ENCODE assay signal across 17 mouse cellular contexts in genomic region chr11:82183281-82183935, GRCm38 (mm10).
DNase-seq lines count a peak whose midpoint lies in the region; ATAC-seq lines count a peak whose summit lies in the region.
"Had no signal": no experiment of that assay in that cellular context is flagged by ENCODE, and none has a peak within 500 bp of the region (broad histone marks: within the 10 kb centered on the region; RNA-seq: fewer than 3 reads in every experiment).

No protein-coding gene starts in this region.

- no peak overlapping the region for H3K4me3 ChIP-seq in liver, embryonic 11.5 days (ENCODE audit: low read depth, low read length)
- H3K4me3 ChIP-seq: erythroblast, embryonic 14.5 days; neural tube, embryonic 15.5 days had no signal

- peak; percentile 22 for DNase-seq in liver, embryonic 11.5 days (ENCODE audit: low spot score)
- DNase-seq in liver: no peak
- DNase-seq in R1 (ENCODE audit: low read depth, low spot score): peak; percentile 12
- DNase-seq in thymus, postnatal 25 days: peak; percentile 63
- DNase-seq in B cell, adult 2 months: no peak
- no peak for DNase-seq in left cerebral cortex, adult 18-20 months (ENCODE audit: low spot score in 2 of 2)
- DNase-seq: cerebellum, adult 9-11 months; gastrocnemius, postnatal 10 days; heart, postnatal 4 days; lung, adult 2 months had no signal

- H3K9ac ChIP-seq in liver, embryonic 11.5 days (ENCODE audit: low read depth, low read length): no peak overlapping the region
- H3K9ac ChIP-seq: neural tube, embryonic 15.5 days had no signal

- 43% methylated on average over 6 of the region's 6 CpGs for WGBS in liver, embryonic 11.5 days

- H3K36me3 ChIP-seq in liver, embryonic 11.5 days (ENCODE audit: control insufficient read depth, insufficient read depth, low read length): no peaks in the 10 kb centered on the region
- H3K36me3 ChIP-seq: neural tube, embryonic 15.5 days had no signal

- ATAC-seq in liver, embryonic 11.5 days (replicated peaks; ENCODE audit: low FRiP score): no peak
- ATAC-seq in megakaryocyte, adult 5-6 weeks (ENCODE audit: poor library complexity, severe bottlenecking): peak; percentile 60
- ATAC-seq in erythroblast, adult 5-6 weeks (replicated peaks; ENCODE audit: low FRiP score, poor library complexity, severe bottlenecking): no peak
- ATAC-seq: forebrain, embryonic 16.5 days had no signal

- no peaks in the 10 kb centered on the region for H3K4me1 ChIP-seq in liver, embryonic 11.5 days (replicated peaks; ENCODE audit: control insufficient read depth, insufficient read depth, low read length)
- H3K4me1 ChIP-seq: neural tube, embryonic 15.5 days had no signal

- H3K4me2 ChIP-seq in liver, embryonic 11.5 days: no peak overlapping the region
- H3K4me2 ChIP-seq: heart, embryonic 11.5 days; neural tube, embryonic 15.5 days had no signal

- H3K27me3 ChIP-seq in liver, embryonic 11.5 days (replicated peaks; ENCODE audit: control insufficient read depth, insufficient read depth, low read length): no peaks in the 10 kb centered on the region; the same call in 1 of the 2 replicates

- H3K9me3 ChIP-seq in liver, embryonic 11.5 days (ENCODE audit: control insufficient read depth, low read length): no peaks in the 10 kb centered on the region
- H3K9me3 ChIP-seq: neural tube, embryonic 15.5 days had no signal

- no peak overlapping the region for H3K27ac ChIP-seq in liver, embryonic 11.5 days (ENCODE audit: low read depth, low read length)
- H3K27ac ChIP-seq: neural tube, embryonic 15.5 days; stomach, postnatal 0 days had no signal

Comparison
In these comparisons a context has a peak if more than half of its experiments do, and no peak if none do; other contexts are left out.
1. DNase-seq: peak in liver, embryonic 11.5 days (single experiment), R1 (single experiment) and thymus, postnatal 25 days (single experiment); none in liver (single experiment), B cell, adult 2 months (0 of 2) and left cerebral cortex, adult 18-20 months (0 of 2).